In genomic region chr6:48704146-48704545, GRCm38 (mm10) we compare ENCODE assay signal across 23 mouse cellular contexts. TPM values are rescaled to one million over a fixed set of nuclear protein-coding genes. Genes with fewer than 3 reads are reported as not detected.
DNase-seq lines count a peak whose midpoint lies in the region; ATAC-seq and TF ChIP-seq lines count a peak whose summit lies in the region.
"Had no signal": no experiment of that assay in that cellular context is flagged by ENCODE, and none has a peak within 500 bp of the region (broad histone marks: within the 10 kb centered on the region; RNA-seq: fewer than 3 reads in every experiment).

No protein-coding gene starts in this region.

- H3K9me3 ChIP-seq in heart, embryonic 10.5 days, result no peaks in the 10 kb centered on the region
- no peaks in the 10 kb centered on the region for H3K9me3 ChIP-seq in liver, postnatal 0 days (ENCODE audit: low read length)
- H3K9me3 ChIP-seq in liver, embryonic 12.5 days (replicated peaks), result no peaks in the 10 kb centered on the region
- H3K9me3 ChIP-seq in limb, embryonic 10.5 days (replicated peaks), result no peaks in the 10 kb centered on the region
- H3K9me3 ChIP-seq: embryonic facial prominence, embryonic 12.5 days; forebrain, embryonic 15.5 days; G1E; heart, embryonic 12.5 days; hindbrain, embryonic 15.5 days had no signal

- no peak for DNase-seq in heart, embryonic 10.5 days (ENCODE audit: low spot score)
- no peak for DNase-seq in heart, adult 18-20 months
- DNase-seq in liver, postnatal 0 days, result peak; percentile 2
- peak; percentile 12 for DNase-seq in limb, embryonic 10.5 days (ENCODE audit: low spot score)
- no peak for DNase-seq in layer of hippocampus, adult 18-20 months (ENCODE audit: low spot score in 2 of 2)
- no peak for DNase-seq in yolk sac, embryonic 10.5 days (ENCODE audit: low spot score)
- DNase-seq: adrenal gland, adult 8-10 months; adrenal gland, postnatal 36 days; cerebellum, adult 11 months; cerebellum, adult 9-10 months; cerebellum, postnatal 25 days; gastrocnemius, postnatal 10 days; heart, postnatal 36 days had no signal

- no peaks in the 10 kb centered on the region for H3K27me3 ChIP-seq in heart, embryonic 10.5 days (ENCODE audit: insufficient read depth, poor library complexity, severe bottlenecking)
- H3K27me3 ChIP-seq in liver, postnatal 0 days (ENCODE audit: insufficient read depth, low read length), result no peaks in the 10 kb centered on the region
- H3K27me3 ChIP-seq in liver, embryonic 12.5 days (replicated peaks), result no peaks in the 10 kb centered on the region
- no peaks in the 10 kb centered on the region for H3K27me3 ChIP-seq in limb, embryonic 10.5 days (ENCODE audit: low read depth, poor library complexity, severe bottlenecking)
- H3K27me3 ChIP-seq: embryonic facial prominence, embryonic 12.5 days; forebrain, embryonic 15.5 days; heart, embryonic 12.5 days; hindbrain, embryonic 15.5 days had no signal

- no peak for ATAC-seq in liver, postnatal 0 days
- ATAC-seq in liver, embryonic 12.5 days, result no peak
- ATAC-seq: forebrain, embryonic 15.5 days; inflammation-experienced regulatory T-cells, adult 6 months had no signal

- no peak overlapping the region for H3K4me2 ChIP-seq in liver, postnatal 0 days (ENCODE audit: low read depth, low read length)
- H3K4me2 ChIP-seq in liver, embryonic 12.5 days, result no peak overlapping the region
- H3K4me2 ChIP-seq: embryonic facial prominence, embryonic 12.5 days; forebrain, embryonic 15.5 days; heart, embryonic 12.5 days; hindbrain, embryonic 15.5 days had no signal

- no peak for TF ChIP-seq EP300 in liver, postnatal 0 days (IDR thresholded peaks at IDR 0.05; ENCODE audit: low read depth)

- H3K36me3 ChIP-seq in heart, embryonic 10.5 days, result no peaks in the 10 kb centered on the region
- 0 out of 2 replicates have a peak, but pooled peaks cover 2% of the 10 kb centered on the region for H3K36me3 ChIP-seq in liver, postnatal 0 days (replicated peaks; ENCODE audit: insufficient read depth, low read length)
- no peaks in the 10 kb centered on the region for H3K36me3 ChIP-seq in liver, embryonic 12.5 days
- H3K36me3 ChIP-seq in limb, embryonic 10.5 days, result no peaks in the 10 kb centered on the region
- H3K36me3 ChIP-seq: embryonic facial prominence, embryonic 12.5 days; forebrain, embryonic 15.5 days; G1E; hindbrain, embryonic 15.5 days had no signal

- no peak for TF ChIP-seq CTCF in liver, postnatal 0 days (IDR thresholded peaks at IDR 0.05; ENCODE audit: low read depth)

- H3K4me1 ChIP-seq in heart, embryonic 10.5 days, result peaks cover 4% of the 10 kb centered on the region; the same call in 1 of the 2 replicates
- H3K4me1 ChIP-seq in liver, postnatal 0 days (ENCODE audit: insufficient read depth), result peaks cover 12% of the 10 kb centered on the region
- no peaks in the 10 kb centered on the region for H3K4me1 ChIP-seq in liver, embryonic 12.5 days
- peaks cover 2% of the 10 kb centered on the region; the same call in 1 of the 2 replicates for H3K4me1 ChIP-seq in limb, embryonic 10.5 days
- H3K4me1 ChIP-seq: forebrain, embryonic 15.5 days; hindbrain, embryonic 15.5 days had no signal

- no peak overlapping the region for H3K4me3 ChIP-seq in heart, embryonic 10.5 days
- H3K4me3 ChIP-seq in liver, postnatal 0 days (ENCODE audit: low read depth, low read length), result no peak overlapping the region
- no peak overlapping the region for H3K4me3 ChIP-seq in liver, embryonic 12.5 days
- H3K4me3 ChIP-seq in limb, embryonic 10.5 days, result no peak overlapping the region
- H3K4me3 ChIP-seq: embryonic facial prominence, embryonic 12.5 days; forebrain, embryonic 15.5 days; heart, embryonic 12.5 days; hindbrain, embryonic 15.5 days had no signal

- H3K9ac ChIP-seq in liver, postnatal 0 days (replicated peaks), result no peak overlapping the region
- H3K9ac ChIP-seq in liver, embryonic 12.5 days, result no peak overlapping the region
- H3K9ac ChIP-seq: embryonic facial prominence, embryonic 12.5 days; forebrain, embryonic 15.5 days; heart, embryonic 12.5 days; hindbrain, embryonic 15.5 days had no signal

- H3K27ac ChIP-seq in heart, embryonic 10.5 days, result peak overlapping the region; percentile 16; the same call in 1 of the 2 replicates
- H3K27ac ChIP-seq in liver, postnatal 0 days (ENCODE audit: low read depth), result no peak overlapping the region
- no peak overlapping the region for H3K27ac ChIP-seq in liver, embryonic 12.5 days
- H3K27ac ChIP-seq in limb, embryonic 10.5 days, result no peak overlapping the region
- H3K27ac ChIP-seq: embryonic facial prominence, embryonic 12.5 days; forebrain, embryonic 15.5 days; hindbrain, embryonic 15.5 days had no signal

RNA-seq across cellular contexts. Expression of gene Gimap6, which starts 3.9 kb away (rescaled TPM):
- 21.3 and 26.0 TPM in 2 replicates for polyA plus RNA-seq in heart, embryonic 10.5 days (2016; fragmentation: Nextera tagmentation; extraction: Ambion mirVana)
- 10 to 100 TPM; 29.6 to 36.9 TPM for total RNA-seq in heart, adult 18-20 months (2021)
- polyA plus RNA-seq in liver, postnatal 0 days (2015; fragmentation: Nextera tagmentation; extraction: Ambion mirVana), result 12.2 and 12.5 TPM in 2 replicates
- 11.7 and 12.7 TPM in 2 replicates for polyA plus RNA-seq in liver, embryonic 12.5 days (2016; fragmentation: Nextera tagmentation; extraction: Ambion mirVana)
- 15.7 and 17.2 TPM in 2 replicates for polyA plus RNA-seq in limb, embryonic 10.5 days (2016; fragmentation: Nextera tagmentation; extraction: Ambion mirVana)
- total RNA-seq in layer of hippocampus, adult 18-20 months (2021), result 1 to 10 TPM; 4.3 to 4.9 TPM

RNA-seq across cellular contexts. Expression of gene Gm28053, which starts 14.3 kb away (rescaled TPM):
- 1.9 and 2.5 TPM in 2 replicates for polyA plus RNA-seq in heart, embryonic 10.5 days (2016; fragmentation: Nextera tagmentation; extraction: Ambion mirVana)
- 1 to 10 TPM; 3.8 to 4.0 TPM for total RNA-seq in heart, adult 18-20 months (2021)
- polyA plus RNA-seq in liver, postnatal 0 days (2015; fragmentation: Nextera tagmentation; extraction: Ambion mirVana), result 1.1 TPM in 1 of 2 replicates, not detected in the other
- polyA plus RNA-seq in liver, embryonic 12.5 days (2016; fragmentation: Nextera tagmentation; extraction: Ambion mirVana), result 0.75 and 1.2 TPM in 2 replicates
- 0.83 and 1.3 TPM in 2 replicates for polyA plus RNA-seq in limb, embryonic 10.5 days (2016; fragmentation: Nextera tagmentation; extraction: Ambion mirVana)
- 1 to 10 TPM in 1 of 2 experiments, not detected in 1; 1.9 TPM for total RNA-seq in layer of hippocampus, adult 18-20 months (2021)
- total RNA-seq: G1E had no signal
- polyA plus RNA-seq: embryonic facial prominence, embryonic 12.5 days; forebrain, embryonic 15.5 days; G1E; hindbrain, embryonic 11.5 days had no signal

RNA-seq across cellular contexts. Expression of gene Gimap7, which starts 14.3 kb away (rescaled TPM):
- not detected in 2 replicates for polyA plus RNA-seq in heart, embryonic 10.5 days (2016; fragmentation: Nextera tagmentation; extraction: Ambion mirVana)
- 1 to 10 TPM in 1 of 2 experiments, under 1 TPM in 1; 0.27 to 1.7 TPM for total RNA-seq in heart, adult 18-20 months (2021)
- 0.59 and 0.65 TPM in 2 replicates for polyA plus RNA-seq in liver, postnatal 0 days (2015; fragmentation: Nextera tagmentation; extraction: Ambion mirVana)
- 0.10 and 0.18 TPM in 2 replicates for polyA plus RNA-seq in liver, embryonic 12.5 days (2016; fragmentation: Nextera tagmentation; extraction: Ambion mirVana)
- not detected in 2 replicates for polyA plus RNA-seq in limb, embryonic 10.5 days (2016; fragmentation: Nextera tagmentation; extraction: Ambion mirVana)
- total RNA-seq in layer of hippocampus, adult 18-20 months (2021), result not detected
- total RNA-seq: gastrocnemius, postnatal 10 days had no signal
- polyA plus RNA-seq: cortical plate, adult 2 months; embryonic facial prominence, embryonic 12.5 days; forebrain, embryonic 11.5 days; forebrain, embryonic 15.5 days; G1E; heart, embryonic 12.5 days; hindbrain, embryonic 11.5 days; hindbrain, embryonic 15.5 days had no signal

RNA-seq across cellular contexts. Expression of gene Gimap4, which starts 19.8 kb away (rescaled TPM):
- 6.4 and 10.6 TPM in 2 replicates for polyA plus RNA-seq in heart, embryonic 10.5 days (2016; fragmentation: Nextera tagmentation; extraction: Ambion mirVana)
- total RNA-seq in heart, adult 18-20 months (2021), result 10 to 100 TPM; 19.3 to 32.9 TPM
- polyA plus RNA-seq in liver, postnatal 0 days (2015; fragmentation: Nextera tagmentation; extraction: Ambion mirVana), result 13.5 and 14.5 TPM in 2 replicates
- polyA plus RNA-seq in liver, embryonic 12.5 days (2016; fragmentation: Nextera tagmentation; extraction: Ambion mirVana), result 15.7 and 15.9 TPM in 2 replicates
- polyA plus RNA-seq in limb, embryonic 10.5 days (2016; fragmentation: Nextera tagmentation; extraction: Ambion mirVana), result 9.6 and 10.1 TPM in 2 replicates
- not detected for total RNA-seq in layer of hippocampus, adult 18-20 months (2021)
- total RNA-seq: G1E had no signal
- polyA plus RNA-seq: G1E had no signal

RNA-seq across cellular contexts. Expression of gene Gimap9, which starts 28.2 kb away (rescaled TPM):
- 7.4 and 8.7 TPM in 2 replicates for polyA plus RNA-seq in heart, embryonic 10.5 days (2016; fragmentation: Nextera tagmentation; extraction: Ambion mirVana)
- total RNA-seq in heart, adult 18-20 months (2021), result 1 to 10 TPM; 4.6 to 4.9 TPM
- polyA plus RNA-seq in liver, postnatal 0 days (2015; fragmentation: Nextera tagmentation; extraction: Ambion mirVana), result 10.2 and 10.9 TPM in 2 replicates
- 11.4 and 12.9 TPM in 2 replicates for polyA plus RNA-seq in liver, embryonic 12.5 days (2016; fragmentation: Nextera tagmentation; extraction: Ambion mirVana)
- polyA plus RNA-seq in limb, embryonic 10.5 days (2016; fragmentation: Nextera tagmentation; extraction: Ambion mirVana), result 3.9 and 4.1 TPM in 2 replicates
- 1 to 10 TPM in 1 of 2 experiments, under 1 TPM in 1; 0.48 to 1.1 TPM for total RNA-seq in layer of hippocampus, adult 18-20 months (2021)

Comparison
In these comparisons a context has a peak if more than half of its experiments do, and no peak if none do; other contexts are left out.
1. DNase-seq: peak in liver, postnatal 0 days (single experiment) and limb, embryonic 10.5 days (single experiment); none in heart, embryonic 10.5 days (single experiment), heart, adult 18-20 months (0 of 2), layer of hippocampus, adult 18-20 months (0 of 2) and yolk sac, embryonic 10.5 days (single experiment).